Mouse (Mus musculus): ENCODE measurements around the gene Tcp1. TPM values are rescaled to one million over a fixed set of nuclear protein-coding genes. Genes with fewer than 3 reads are reported as not detected.
"Not testable (repeated sequence)": the region's sequence is repeated elsewhere in the genome, so short reads cannot be mapped to it uniquely, and the experiment has no call there.

Gene Tcp1
- polyA plus RNA-seq, 1 experiment = 154 TPM

- no peak overlapping the region for H3K27ac ChIP-seq (replicated peaks; ENCODE audit: low read depth, low read length)
- no peaks in the 10 kb centered on the region for H3K4me1 ChIP-seq (ENCODE audit: control insufficient read depth, insufficient read depth, insufficient read length, low read length)
- no peak overlapping the region for H3K4me3 ChIP-seq (ENCODE audit: insufficient read depth, low read depth, low read length)
These were observed 22.6 kb downstream of the Tcp1 start for GRCm38 (mm10) chr17:12938077-12938476.

GRCm38 (mm10) chr17:12939377-12940148 lies 24.1 kb downstream of the Tcp1 start:
- H3K4me1 ChIP-seq (ENCODE audit: control insufficient read depth, insufficient read depth, insufficient read length, low read length); H3K27ac ChIP-seq (replicated peaks; ENCODE audit: low read depth, low read length): not testable (repeated sequence)
- H3K4me3 ChIP-seq (ENCODE audit: insufficient read depth, low read depth, low read length) = peak overlapping the region; percentile 25; the same call in 1 of the 2 replicates

GRCm38 (mm10) chr17:12940151-12940805 lies 24.8 kb downstream of the Tcp1 start, which contains the start of gene Acat3:
Acat3 (minus strand) TSS chr17:12940600.
- no peak within 1 kb of the TSS for H3K27ac ChIP-seq (replicated peaks; ENCODE audit: low read depth, low read length)
- H3K4me3 ChIP-seq (ENCODE audit: insufficient read depth, low read depth, low read length) = peak within 1 kb of the TSS; percentile 54
- no peaks in the 10 kb centered on the region for H3K4me1 ChIP-seq (ENCODE audit: control insufficient read depth, insufficient read depth, insufficient read length, low read length)

- Histone ChIP-seq H3K4me3 (ENCODE audit: insufficient read depth, low read depth, low read length) (no peak overlapping the region), H3K27ac (replicated peaks; ENCODE audit: low read depth, low read length) (no peak overlapping the region), H3K4me1 (ENCODE audit: control insufficient read depth, insufficient read depth, insufficient read length, low read length) (no peaks in the 10 kb centered on the region)
These were observed 26.2 kb downstream of the Tcp1 start for GRCm38 (mm10) chr17:12941543-12942260.

- no peak overlapping the region for H3K27ac ChIP-seq (replicated peaks; ENCODE audit: low read depth, low read length)
- H3K4me1 ChIP-seq (ENCODE audit: control insufficient read depth, insufficient read depth, insufficient read length, low read length) = no peaks in the 10 kb centered on the region
These were observed 27.1 kb downstream of the Tcp1 start for GRCm38 (mm10) chr17:12942459-12943162.

GRCm38 (mm10) chr17:12949669-12950068 lies 34.2 kb downstream of the Tcp1 start:
- H3K27ac ChIP-seq (replicated peaks; ENCODE audit: low read depth, low read length) = no peak overlapping the region
- no peak overlapping the region for H3K4me3 ChIP-seq (ENCODE audit: insufficient read depth, low read depth, low read length)
- H3K4me1 ChIP-seq (ENCODE audit: control insufficient read depth, insufficient read depth, insufficient read length, low read length) = no peaks in the 10 kb centered on the region

More at GRCm38 (mm10) chr17:12942459-12943162, 27.1 kb downstream of the Tcp1 start:
- H3K4me3 ChIP-seq (ENCODE audit: insufficient read depth, low read depth, low read length) = no peak overlapping the region

GRCm38 (mm10) chr17:12956664-12957063 lies 41.2 kb downstream of the Tcp1 start:
- H3K4me1 ChIP-seq (ENCODE audit: control insufficient read depth, insufficient read depth, insufficient read length, low read length) = peaks cover 4% of the 10 kb centered on the region; the same call in 1 of the 2 replicates

GRCm38 (mm10) chr17:12959377-12959776 lies 43.9 kb downstream of the Tcp1 start:
- H3K27ac ChIP-seq (replicated peaks; ENCODE audit: low read depth, low read length); H3K4me1 ChIP-seq (ENCODE audit: control insufficient read depth, insufficient read depth, insufficient read length, low read length); H3K4me3 ChIP-seq (ENCODE audit: insufficient read depth, low read depth, low read length): not testable (repeated sequence)

More at GRCm38 (mm10) chr17:12956664-12957063, 41.2 kb downstream of the Tcp1 start:
- no peak overlapping the region for H3K4me3 ChIP-seq (ENCODE audit: insufficient read depth, low read depth, low read length)
- peak overlapping the region; percentile 80 for H3K27ac ChIP-seq (replicated peaks; ENCODE audit: low read depth, low read length)

- H3K27ac ChIP-seq (replicated peaks; ENCODE audit: low read depth, low read length) = peak within 1 kb of the TSS; percentile 41
- H3K4me1 ChIP-seq (ENCODE audit: control insufficient read depth, insufficient read depth, insufficient read length, low read length) = peaks cover 4% of the 10 kb centered on the region; the same call in 1 of the 2 replicates
- peak within 1 kb of the TSS; percentile 87 for H3K4me3 ChIP-seq (ENCODE audit: insufficient read depth, low read depth, low read length)
These were observed 44.9 kb downstream of the Tcp1 start, which contains the start of gene Acat2 for GRCm38 (mm10) chr17:12960331-12960873. Acat2 (minus strand) TSS chr17:12960747.

GRCm38 (mm10) chr17:12963476-12963875 lies 48.0 kb downstream of the Tcp1 start:
- H3K4me1 ChIP-seq (ENCODE audit: control insufficient read depth, insufficient read depth, insufficient read length, low read length) = peaks cover 4% of the 10 kb centered on the region; the same call in 1 of the 2 replicates
- H3K27ac ChIP-seq (replicated peaks; ENCODE audit: low read depth, low read length) = no peak overlapping the region
- no peak overlapping the region for H3K4me3 ChIP-seq (ENCODE audit: insufficient read depth, low read depth, low read length)

- no peaks in the 10 kb centered on the region for H3K4me1 ChIP-seq (ENCODE audit: control insufficient read depth, insufficient read depth, insufficient read length, low read length)
- H3K27ac ChIP-seq (replicated peaks; ENCODE audit: low read depth, low read length) = no peak overlapping the region
- H3K4me3 ChIP-seq (ENCODE audit: insufficient read depth, low read depth, low read length) = no peak overlapping the region
These were observed 51.7 kb downstream of the Tcp1 start for GRCm38 (mm10) chr17:12967173-12967572.

- Histone ChIP-seq H3K4me1 (ENCODE audit: control insufficient read depth, insufficient read depth, insufficient read length, low read length) (no peaks in the 10 kb centered on the region), H3K27ac (replicated peaks; ENCODE audit: low read depth, low read length) (no peak overlapping the region), H3K4me3 (ENCODE audit: insufficient read depth, low read depth, low read length) (no peak overlapping the region)
These were observed 58.4 kb downstream of the Tcp1 start for GRCm38 (mm10) chr17:12973851-12974250.

Data from brown adipose tissue, adult 24 weeks (tissue).